Mouse (Mus musculus) E14TG2a.4 (cell line): ENCODE measurements at regions not wholly inside any gene's neighbourhood (a gene's known extent, or its start where the extent isn't known, plus 50 kb on each side); places are given as distances from the start of the nearest gene placed in this dataset.

ENCODE experiments used
- H3K27me3 ChIP-seq: 2 replicates; pipeline ENCODE4 v1.6.1; 2014; ENCODE audit warnings: low read length, control low read depth; ENCODE audit not compliant: insufficient read depth
- H3K36me3 ChIP-seq: 2 replicates; pipeline ENCODE4 v1.6.1; 2014; ENCODE audit warnings: low read length, control low read depth; ENCODE audit not compliant: insufficient read depth
- H3K4me1 ChIP-seq: replicated peaks from 2 replicates; pipeline ENCODE4 v1.6.1; 2014; ENCODE audit warnings: low read depth, low read length, control low read depth
- H3K4me3 ChIP-seq: replicated peaks from 2 replicates; pipeline ENCODE4 v1.5.1; 2014; ENCODE audit warnings: mild to moderate bottlenecking, low read length
- H3K9me3 ChIP-seq: 2 replicates; pipeline ENCODE4 v1.6.1; 2014; ENCODE audit warnings: low read length, control low read depth
- CTCF ChIP-seq: conservative IDR thresholded peaks from 2 replicates; pipeline ENCODE4 v1.5.1; 2014; ENCODE audit warnings: low read length
- NANOG ChIP-seq: IDR thresholded peaks from 2 replicates; pipeline ENCODE4 v1.6.1; 2014; ENCODE audit warnings: borderline replicate concordance, low read length, mixed read lengths
- POU5F1 ChIP-seq: IDR thresholded peaks from 2 replicates; pipeline ENCODE4 v1.6.1; 2014; ENCODE audit warnings: low read length, borderline replicate concordance

DNA sequence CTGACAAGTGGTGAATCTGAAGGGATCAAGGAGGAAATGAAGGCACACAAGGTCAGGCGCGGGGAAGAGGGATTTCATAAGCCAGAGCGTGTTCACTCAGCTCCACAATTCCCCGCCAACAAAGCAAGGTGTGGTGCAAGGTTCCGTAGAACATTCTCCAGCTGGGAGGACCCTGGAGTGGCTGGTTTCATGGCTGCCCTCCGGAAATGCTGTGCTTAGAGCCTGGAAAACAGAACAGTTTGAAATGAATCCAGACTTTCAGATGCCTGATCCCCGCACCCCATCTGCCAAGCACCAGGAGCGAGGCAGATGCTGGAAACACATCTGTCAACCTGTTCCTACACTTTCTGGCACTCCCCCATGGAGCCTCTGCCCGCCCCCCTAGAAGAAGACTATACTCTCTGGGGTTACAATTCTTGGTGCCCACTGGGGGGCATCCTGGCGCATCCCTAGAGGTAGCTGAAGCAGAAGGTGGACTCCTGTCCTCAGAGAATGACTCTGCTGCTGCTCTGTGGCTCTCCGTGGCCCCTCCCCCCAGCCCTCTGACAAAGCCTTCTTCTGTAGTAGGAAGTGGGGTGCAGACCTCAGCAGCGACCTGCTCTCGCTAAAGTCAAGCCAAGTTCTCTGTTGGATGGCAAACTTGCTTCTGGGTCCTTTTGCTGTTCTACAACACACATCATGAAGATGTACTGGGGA is 54.5 kb upstream of the Mafb start:
- H3K27me3 ChIP-seq, result peaks cover 13% of the 10 kb centered on the region; the same call in 1 of the 2 replicates
- no peaks in the 10 kb centered on the region for H3K9me3 ChIP-seq
- H3K4me3 ChIP-seq, result peak overlapping the region; percentile 41
- H3K4me1 ChIP-seq, result peaks cover 16% of the 10 kb centered on the region
- TF ChIP-seq NANOG, result no peak
- no peak for TF ChIP-seq CTCF
- TF ChIP-seq POU5F1, result no peak
- H3K36me3 ChIP-seq, result no peaks in the 10 kb centered on the region

- TF ChIP-seq NANOG (no peak), POU5F1 (no peak)
- Histone ChIP-seq H3K4me3 (no peak overlapping the region), H3K9me3 (peaks cover under 1% of the 10 kb centered on the region; the same call in 1 of the 2 replicates), H3K36me3 (no peaks in the 10 kb centered on the region), H3K27me3 (peaks cover 8% of the 10 kb centered on the region; the same call in 1 of the 2 replicates), H3K4me1 (peaks cover 13% of the 10 kb centered on the region)
Measured at GRCm38 (mm10) chr2:160424491-160424890, 57.6 kb upstream of the Mafb start.

DNA sequence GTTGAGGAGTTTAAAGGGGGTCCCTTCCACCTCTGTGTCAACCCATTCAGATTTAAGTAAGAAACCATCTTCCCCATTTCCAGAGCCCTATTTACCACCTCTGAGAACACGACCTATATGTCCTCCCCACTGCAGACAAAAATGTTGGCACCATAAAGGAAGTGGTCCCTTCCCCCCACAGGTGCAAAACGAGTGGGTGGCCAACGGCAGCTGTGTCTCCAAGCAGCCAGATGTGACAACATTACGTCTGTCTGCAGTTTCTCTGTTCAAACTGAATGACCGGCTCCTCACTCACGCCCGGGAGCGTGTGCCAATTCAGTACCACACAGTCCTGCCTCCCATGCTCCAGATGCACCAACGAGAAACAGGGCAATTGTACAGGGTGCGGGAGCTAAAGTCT is 60.6 kb upstream of the Mafb start:
- H3K4me3 ChIP-seq, result no peak overlapping the region
- H3K27me3 ChIP-seq, result peaks cover 4% of the 10 kb centered on the region; the same call in 1 of the 2 replicates
- no peaks in the 10 kb centered on the region for H3K4me1 ChIP-seq
- H3K36me3 ChIP-seq, result no peaks in the 10 kb centered on the region
- TF ChIP-seq CTCF, result no peak
- no peak for TF ChIP-seq NANOG
- TF ChIP-seq POU5F1, result no peak
- H3K9me3 ChIP-seq, result peaks cover 13% of the 10 kb centered on the region

DNA sequence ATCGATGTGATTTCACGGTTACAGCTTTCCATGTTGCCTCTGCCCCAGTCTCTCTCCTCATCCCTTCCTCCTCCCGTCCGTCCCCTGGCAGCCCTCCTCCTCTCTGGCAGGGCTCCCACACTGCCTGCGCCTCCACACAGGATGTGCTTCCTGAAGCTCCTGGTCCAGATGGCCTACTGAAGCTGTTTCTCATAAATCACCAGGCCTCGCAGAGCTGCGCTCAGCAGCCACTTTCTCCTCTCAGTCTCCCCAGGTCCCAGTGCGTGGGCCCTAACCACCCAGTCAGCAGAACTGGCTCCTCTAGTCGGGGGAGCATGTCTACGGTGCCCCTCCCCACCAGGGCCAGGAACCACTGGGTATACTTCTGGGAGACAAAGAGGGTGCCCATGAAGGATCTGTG is 66.4 kb upstream of the Mafb start:
- H3K36me3 ChIP-seq, result no peaks in the 10 kb centered on the region
- no peak overlapping the region for H3K4me3 ChIP-seq
- H3K4me1 ChIP-seq, result no peaks in the 10 kb centered on the region
- peaks cover 7% of the 10 kb centered on the region; the same call in 1 of the 2 replicates for H3K27me3 ChIP-seq
- TF ChIP-seq CTCF (no peak), POU5F1 (no peak), NANOG (no peak)
- peaks cover 36% of the 10 kb centered on the region for H3K9me3 ChIP-seq

GRCm38 (mm10) chr2:160434701-160435100 is 67.8 kb upstream of the Mafb start:
- Histone ChIP-seq H3K27me3 (peaks cover 7% of the 10 kb centered on the region; the same call in 1 of the 2 replicates), H3K4me1 (no peaks in the 10 kb centered on the region), H3K9me3 (peaks cover 35% of the 10 kb centered on the region), H3K36me3 (no peaks in the 10 kb centered on the region), H3K4me3 (no peak overlapping the region)
- TF ChIP-seq CTCF (no peak), NANOG (no peak), POU5F1 (no peak)

- Histone ChIP-seq H3K27me3 (peaks cover 10% of the 10 kb centered on the region), H3K4me1 (no peaks in the 10 kb centered on the region), H3K9me3 (peaks cover 26% of the 10 kb centered on the region), H3K4me3 (no peak overlapping the region), H3K36me3 (no peaks in the 10 kb centered on the region)
- TF ChIP-seq CTCF, result no peak
- no peak for TF ChIP-seq NANOG
- no peak for TF ChIP-seq POU5F1
Measured at GRCm38 (mm10) chr2:160435622-160436021, 68.8 kb upstream of the Mafb start.

GRCm38 (mm10) chr2:160439028-160439427 is 72.2 kb upstream of the Mafb start:
- Histone ChIP-seq H3K4me1 (peaks cover 16% of the 10 kb centered on the region), H3K36me3 (no peaks in the 10 kb centered on the region), H3K4me3 (no peak overlapping the region), H3K9me3 (peaks cover 25% of the 10 kb centered on the region), H3K27me3 (peaks cover 21% of the 10 kb centered on the region)
- no peak for TF ChIP-seq POU5F1
- no peak for TF ChIP-seq NANOG
- no peak for TF ChIP-seq CTCF

- Histone ChIP-seq H3K27me3 (peaks cover 29% of the 10 kb centered on the region), H3K36me3 (no peaks in the 10 kb centered on the region), H3K9me3 (peaks cover 25% of the 10 kb centered on the region), H3K4me1 (peaks cover 16% of the 10 kb centered on the region), H3K4me3 (no peak overlapping the region)
- TF ChIP-seq CTCF, result no peak
- TF ChIP-seq NANOG, result no peak
- no peak for TF ChIP-seq POU5F1
Measured at GRCm38 (mm10) chr2:160440236-160440635, 73.4 kb upstream of the Mafb start.

DNA sequence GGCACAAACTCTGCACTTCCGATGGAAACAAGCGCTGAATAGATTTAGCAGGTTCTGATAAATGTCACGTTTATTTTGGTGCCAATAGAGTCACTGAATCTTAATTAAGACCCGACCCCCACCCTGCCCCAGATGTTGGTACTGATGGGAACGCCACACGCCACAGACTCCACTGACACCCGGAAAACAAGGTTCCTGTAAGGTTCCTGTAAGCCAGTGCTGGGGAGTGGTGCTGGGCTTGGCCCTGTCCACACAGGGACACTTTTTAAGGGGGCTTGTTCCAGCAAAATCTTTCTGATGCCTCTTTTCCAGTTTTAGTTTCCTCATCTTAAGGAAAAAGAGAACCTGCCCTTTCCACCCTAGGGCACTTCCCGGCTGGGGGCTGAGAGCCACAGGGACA is 84.2 kb upstream of the Mafb start:
- Histone ChIP-seq H3K4me3 (peak overlapping the region; percentile 30), H3K36me3 (no peaks in the 10 kb centered on the region), H3K4me1 (peaks cover 40% of the 10 kb centered on the region), H3K9me3 (no peaks in the 10 kb centered on the region), H3K27me3 (peaks cover 41% of the 10 kb centered on the region)
- TF ChIP-seq NANOG, result no peak
- TF ChIP-seq POU5F1, result no peak
- TF ChIP-seq CTCF, result no peak
